Comparison of ENCODE assay signal across 10 mouse cellular contexts in genomic region chr3:86551011-86551728, GRCm38 (mm10). TPM values are rescaled to one million over a fixed set of nuclear protein-coding genes. Genes with fewer than 3 reads are reported as not detected.
DNase-seq lines count a peak whose midpoint lies in the region; ATAC-seq lines count a peak whose summit lies in the region.
"Had no signal": no experiment of that assay in that cellular context is flagged by ENCODE, and none has a peak within 500 bp of the region (broad histone marks: within the 10 kb centered on the region; RNA-seq: fewer than 3 reads in every experiment).

No protein-coding gene starts in this region.

- H3K4me1 ChIP-seq in hindbrain, embryonic 14.5 days (replicated peaks; ENCODE audit: control insufficient read depth, insufficient read depth, low read length) = peaks cover 24% of the 10 kb centered on the region; the same call in 1 of the 2 replicates
- peaks cover 40% of the 10 kb centered on the region for H3K4me1 ChIP-seq in midbrain, embryonic 13.5 days (replicated peaks)

- peaks cover 15% of the 10 kb centered on the region for H3K27me3 ChIP-seq in hindbrain, embryonic 14.5 days (ENCODE audit: control insufficient read depth, insufficient read depth, low read length)
- H3K27me3 ChIP-seq in midbrain, embryonic 13.5 days = peaks cover 46% of the 10 kb centered on the region

- H3K4me3 ChIP-seq in hindbrain, embryonic 14.5 days (replicated peaks; ENCODE audit: low read length) = peak overlapping the region; percentile 27
- peak overlapping the region; percentile 38 for H3K4me3 ChIP-seq in midbrain, embryonic 13.5 days (replicated peaks)
- H3K4me3 ChIP-seq: heart, embryonic 15.5 days had no signal

- H3K27ac ChIP-seq in hindbrain, embryonic 14.5 days = peak overlapping the region; percentile 89
- peak overlapping the region; percentile 91 for H3K27ac ChIP-seq in midbrain, embryonic 13.5 days
- H3K27ac ChIP-seq: heart, embryonic 15.5 days; liver, embryonic 14.5 days had no signal

- no peaks in the 10 kb centered on the region for H3K36me3 ChIP-seq in hindbrain, embryonic 14.5 days (replicated peaks; ENCODE audit: control insufficient read depth, insufficient read depth)
- H3K36me3 ChIP-seq in midbrain, embryonic 13.5 days = no peaks in the 10 kb centered on the region
- H3K36me3 ChIP-seq: heart, embryonic 15.5 days had no signal

- WGBS in hindbrain, embryonic 14.5 days = 10% methylated on average over 8 of the region's 8 CpGs
- WGBS in midbrain, embryonic 13.5 days = 4% methylated on average over 8 of the region's 8 CpGs

- peak overlapping the region; percentile 65 for H3K9ac ChIP-seq in hindbrain, embryonic 14.5 days
- H3K9ac ChIP-seq in midbrain, embryonic 13.5 days (replicated peaks) = peak overlapping the region; percentile 67
- H3K9ac ChIP-seq: heart, embryonic 15.5 days; liver, embryonic 14.5 days had no signal

- peak overlapping the region; percentile 59 for H3K4me2 ChIP-seq in hindbrain, embryonic 14.5 days (replicated peaks)
- peak overlapping the region; percentile 59 for H3K4me2 ChIP-seq in midbrain, embryonic 13.5 days (replicated peaks)

- ATAC-seq in hindbrain, embryonic 14.5 days (ENCODE audit: low FRiP score) = no peak
- ATAC-seq in midbrain, embryonic 13.5 days = peak; percentile 56; the same call in 1 of the 2 replicates

- DNase-seq in MN1 (ENCODE audit: low spot score) = peak; percentile 66
- peak; percentile 22 for DNase-seq in adipocyte (ENCODE audit: low spot score)
- DNase-seq in hindbrain, embryonic 14.5 days (ENCODE audit: low spot score) = no peak
- DNase-seq in frontal cortex, adult 2 months (ENCODE audit: extremely low spot score in 1 of 2, low spot score in 1 of 2) = no peak
- DNase-seq in adrenal gland, adult 8-10 months = no peak
- DNase-seq in kidney, postnatal 25 days = no peak

- no peaks in the 10 kb centered on the region for H3K9me3 ChIP-seq in hindbrain, embryonic 14.5 days (ENCODE audit: control insufficient read depth, low read length)
- H3K9me3 ChIP-seq in midbrain, embryonic 13.5 days = no peaks in the 10 kb centered on the region
- H3K9me3 ChIP-seq: heart, embryonic 15.5 days had no signal

RNA-seq across cellular contexts. Expression of gene Mab21l2, which starts 2.7 kb away (rescaled TPM):
- polyA plus RNA-seq in hindbrain, embryonic 14.5 days (2014; fragmentation: Nextera tagmentation; extraction: Ambion mirVana) = 244 and 265 TPM in 2 replicates
- 89.1 and 122 TPM in 2 replicates for polyA plus RNA-seq in midbrain, embryonic 13.5 days (2015; fragmentation: Nextera tagmentation; extraction: Ambion mirVana)
- polyA plus RNA-seq in frontal cortex, adult 2 months (2012; rRNA removed) = 0.04 TPM in 2 replicates
- 10 to 100 TPM in 3 of 4 experiments, 1 to 10 TPM in 1; 9.7 to 19.0 (median 15.5) TPM for total RNA-seq in adrenal gland, adult 8-10 months (2022)
- total RNA-seq: common myeloid progenitor, adult 5-6 weeks had no signal

Comparison
In these comparisons a context has a peak if more than half of its experiments do, and no peak if none do; other contexts are left out.
1. DNase-seq: peak in MN1 (single experiment) and adipocyte (single experiment); none in hindbrain, embryonic 14.5 days (single experiment), frontal cortex, adult 2 months (0 of 2), adrenal gland, adult 8-10 months (single experiment) and kidney, postnatal 25 days (0 of 2).
2. RNA of gene Mab21l2, which starts 2.7 kb away (polyA plus RNA-seq): 244 to 265 TPM in hindbrain, embryonic 14.5 days and 89.1 to 122 TPM in midbrain, embryonic 13.5 days; 0.04 TPM in frontal cortex, adult 2 months; every median in the first group is over 10 times any median in the second.